Mouse (Mus musculus) heart, embryonic 14.5 days (tissue): Measurements from ENCODE around the gene Cuedc2. TPM values are rescaled to one million over a fixed set of nuclear protein-coding genes. Genes with fewer than 3 reads are reported as not detected.
A peak's percentile ranks its signal among the peaks of the same experiment; 100 is the strongest.

ENCODE experiments used
- ATAC-seq: fragments of 200-750 bp; cut with Nextera tagmentation; 2 replicates; pipeline ENCODE4 v1.8.0; 2017; ENCODE audit warnings: low read depth, moderate TSS enrichment; ENCODE audit not compliant: insufficient number of reproducible peaks, insufficient read depth, low FRiP score
- H3K27ac ChIP-seq, 2 experiments: fragments of 200-500 bp in 1 of 2; fragments of 300-500 bp in 1 of 2; sonication (generic) in 1 of 2; replicated peaks in 1 of 2; 2 replicates each; pipeline ENCODE4 v1.5.1; 2012 to 2014; ENCODE audit warnings: low read depth in 2 of 2, low read length in 2 of 2, control low read depth in 1 of 2, mild to moderate bottlenecking in 1 of 2, mixed read lengths in 1 of 2; ENCODE audit not compliant: control insufficient read depth in 1 of 2, insufficient read depth in 1 of 2
- H3K27me3 ChIP-seq: fragments of 300-500 bp; sonication (generic); 2 replicates; pipeline ENCODE4 v1.6.1; 2014; ENCODE audit warnings: mild to moderate bottlenecking, low read length, control low read depth; ENCODE audit not compliant: control insufficient read depth, insufficient read depth
- H3K36me3 ChIP-seq: fragments of 300-500 bp; sonication (generic); 2 replicates; pipeline ENCODE4 v1.6.1; 2014; ENCODE audit warnings: mild to moderate bottlenecking, control low read depth, low read length, mixed read lengths; ENCODE audit not compliant: control insufficient read depth, insufficient read depth
- H3K4me1 ChIP-seq, 2 experiments: fragments of 200-500 bp in 1 of 2; fragments of 300-500 bp in 1 of 2; sonication (generic) in 1 of 2; 2 replicates each; pipeline ENCODE4 v1.6.1; 2012 to 2014; ENCODE audit warnings: low read length in 2 of 2, control low read depth in 1 of 2, mixed read lengths in 1 of 2; ENCODE audit not compliant: control insufficient read depth in 2 of 2, insufficient read depth in 2 of 2
- H3K4me2 ChIP-seq: fragments of 300-500 bp; sonication (generic); 2 replicates; pipeline ENCODE4 v1.6.1; 2014; ENCODE audit warnings: mild to moderate bottlenecking, low read length
- H3K4me3 ChIP-seq, 2 experiments: fragments of 200-500 bp in 1 of 2; fragments of 300-500 bp in 1 of 2; sonication (generic) in 1 of 2; 2 replicates each; pipeline ENCODE4 v1.5.1; 2012 to 2014; ENCODE audit warnings: low read length in 2 of 2, mild to moderate bottlenecking in 2 of 2, control low read depth in 1 of 2, low read depth in 1 of 2, moderate library complexity in 1 of 2; ENCODE audit not compliant: control insufficient read depth in 1 of 2, insufficient read depth in 1 of 2
- H3K9ac ChIP-seq: fragments of 300-500 bp; sonication (generic); 2 replicates; pipeline ENCODE4 v1.6.1; 2014; ENCODE audit warnings: mild to moderate bottlenecking, low read length
- H3K9me3 ChIP-seq: fragments of 300-500 bp; sonication (generic); 2 replicates; pipeline ENCODE4 v1.6.1; 2016; ENCODE audit warnings: low read length, control low read depth; ENCODE audit not compliant: control insufficient read depth
- WGBS: fragments of 180-500 bp; shearing (Covaris S2); extraction: QIAGEN DNeasy Blood & Tissue Kit; methylation state at CpG from one replicate; pipeline ENCODE4 v1.1.7; 2014; 5-methylcytosine and 5-hydroxymethylcytosine counted together
- polyA plus RNA-seq: library from polyadenylated mRNA; unstranded; fragments of >200 nt; fragmentation: Nextera tagmentation; extraction: Ambion mirVana; gene quantifications from 2 replicates; pipeline ENCODE4 v1.2.1, GENCODE M21; 2014

Cuedc2 gene
- polyA plus RNA-seq, 1 experiment from 2014 or later: 125 TPM

DNA sequence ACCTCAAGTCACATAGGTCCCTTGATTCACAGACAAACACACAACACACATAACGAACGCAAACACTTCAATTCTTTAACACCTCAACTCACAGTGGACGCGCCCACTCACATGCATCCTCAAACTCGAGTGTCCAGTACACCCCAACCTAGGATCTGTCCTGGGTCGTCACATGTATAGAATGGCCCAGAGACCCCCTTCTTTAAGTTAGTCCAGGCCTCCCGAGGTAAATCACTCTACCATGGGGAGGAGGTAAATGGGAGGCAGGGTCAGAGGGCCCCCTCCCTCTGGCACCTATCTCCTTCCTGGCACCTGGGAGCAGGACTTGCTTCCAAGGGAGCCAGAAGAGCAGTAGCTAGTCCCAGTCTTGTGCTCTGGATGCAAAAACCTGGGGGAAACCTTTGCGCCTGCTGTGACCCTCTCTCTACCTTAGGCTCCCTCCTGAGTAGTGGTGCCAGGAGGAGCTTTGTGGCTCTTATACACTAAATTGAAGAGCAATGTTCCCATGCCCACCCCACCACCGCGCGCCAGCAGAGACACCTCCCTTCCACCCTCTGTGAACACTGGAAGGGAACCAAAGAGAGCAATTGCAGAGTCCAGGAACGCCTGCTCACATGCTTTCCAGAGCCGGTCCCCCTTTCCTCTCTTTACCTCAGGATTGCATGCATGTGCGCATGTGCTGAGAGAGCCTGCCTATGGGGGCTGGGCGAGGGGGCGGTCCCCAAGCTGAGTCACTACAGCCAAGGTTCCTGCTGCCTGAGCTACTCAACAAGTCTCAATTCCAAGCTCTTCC is 19.7 kb downstream of the Cuedc2 start:
- WGBS: 12% methylated on average over 16 of the region's 16 CpGs
- H3K4me1 ChIP-seq: peaks cover 15 to 34% of the 10 kb centered on the region in 2 experiments
- H3K36me3 ChIP-seq: no peaks in the 10 kb centered on the region
- H3K4me2 ChIP-seq: peak overlapping the region; percentile 81
- H3K27ac ChIP-seq: no peak overlapping the region
- H3K9me3 ChIP-seq: no peaks in the 10 kb centered on the region
- no peak for ATAC-seq
- peak overlapping the region in 1 of 2 experiments; percentile 52; a peak in 1 of 4 replicates for H3K4me3 ChIP-seq
- H3K9ac ChIP-seq: no peak overlapping the region
- H3K27me3 ChIP-seq: peaks cover 94% of the 10 kb centered on the region

DNA sequence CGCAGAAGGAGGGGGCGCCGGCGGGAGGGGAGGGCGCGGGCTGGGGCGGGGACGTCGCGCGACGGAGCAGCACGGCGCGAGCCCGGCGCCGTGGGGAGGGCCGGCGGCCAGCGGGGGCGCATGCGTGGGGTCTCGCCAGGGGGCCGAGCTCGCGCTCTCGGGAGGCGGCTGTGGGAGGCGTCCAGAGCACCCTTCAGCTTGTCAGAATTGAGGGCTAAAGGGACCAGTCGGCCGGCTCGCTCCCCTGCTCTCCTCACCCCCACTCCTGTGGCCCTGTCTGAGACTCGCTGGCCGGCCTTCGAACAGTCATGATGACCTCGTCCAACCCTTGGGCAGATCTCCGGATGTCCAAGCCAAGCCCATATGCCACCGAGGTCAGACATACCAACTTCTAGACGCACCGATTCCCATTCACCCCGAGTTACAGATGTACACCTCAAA is 20.5 kb downstream of the Cuedc2 start:
- H3K27ac ChIP-seq: no peak overlapping the region
- peak overlapping the region; percentile 68 for H3K9ac ChIP-seq
- ATAC-seq: no peak
- 2% methylated on average over 29 of the region's 42 CpGs for whole genome bisulfite sequencing
- H3K4me3 ChIP-seq: peak overlapping the region; percentile 43 to 52
- H3K9me3 ChIP-seq: no peaks in the 10 kb centered on the region
- H3K4me2 ChIP-seq: peak overlapping the region; percentile 81
- peaks cover 93% of the 10 kb centered on the region for H3K27me3 ChIP-seq
- peaks cover 15 to 34% of the 10 kb centered on the region in 2 experiments for H3K4me1 ChIP-seq
- H3K36me3 ChIP-seq: no peaks in the 10 kb centered on the region

DNA sequence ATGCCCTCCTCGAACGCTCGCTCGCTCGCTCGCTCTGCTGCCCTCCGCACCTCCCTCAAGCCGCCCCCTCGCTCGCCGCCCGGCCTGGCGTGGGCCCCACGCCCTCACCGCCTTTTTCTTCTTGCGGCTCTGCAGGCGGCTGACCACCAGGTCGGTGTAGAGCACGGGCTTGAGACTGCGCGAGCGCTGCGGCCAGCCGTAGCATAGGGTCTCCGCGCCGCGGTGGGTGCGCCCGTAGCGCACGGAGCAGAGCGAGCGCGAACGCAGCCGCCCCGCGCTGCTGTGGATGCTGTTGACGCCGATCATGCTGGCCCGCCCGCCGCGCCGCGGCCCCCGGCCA is 21.0 kb downstream of the Cuedc2 start:
- H3K9me3 ChIP-seq: no peaks in the 10 kb centered on the region
- H3K27me3 ChIP-seq: peaks cover 90% of the 10 kb centered on the region
- WGBS: 1% methylated on average over 48 of the region's 48 CpGs
- H3K4me3 ChIP-seq: peak overlapping the region; percentile 43 to 52
- H3K4me2 ChIP-seq: peak overlapping the region; percentile 81
- ATAC-seq: no peak
- peaks cover 15 to 34% of the 10 kb centered on the region in 2 experiments for H3K4me1 ChIP-seq
- no peak overlapping the region for H3K27ac ChIP-seq
- peak overlapping the region; percentile 68 for H3K9ac ChIP-seq
- H3K36me3 ChIP-seq: 0 out of 2 replicates have a peak, but pooled peaks cover under 1% of the 10 kb centered on the region

DNA sequence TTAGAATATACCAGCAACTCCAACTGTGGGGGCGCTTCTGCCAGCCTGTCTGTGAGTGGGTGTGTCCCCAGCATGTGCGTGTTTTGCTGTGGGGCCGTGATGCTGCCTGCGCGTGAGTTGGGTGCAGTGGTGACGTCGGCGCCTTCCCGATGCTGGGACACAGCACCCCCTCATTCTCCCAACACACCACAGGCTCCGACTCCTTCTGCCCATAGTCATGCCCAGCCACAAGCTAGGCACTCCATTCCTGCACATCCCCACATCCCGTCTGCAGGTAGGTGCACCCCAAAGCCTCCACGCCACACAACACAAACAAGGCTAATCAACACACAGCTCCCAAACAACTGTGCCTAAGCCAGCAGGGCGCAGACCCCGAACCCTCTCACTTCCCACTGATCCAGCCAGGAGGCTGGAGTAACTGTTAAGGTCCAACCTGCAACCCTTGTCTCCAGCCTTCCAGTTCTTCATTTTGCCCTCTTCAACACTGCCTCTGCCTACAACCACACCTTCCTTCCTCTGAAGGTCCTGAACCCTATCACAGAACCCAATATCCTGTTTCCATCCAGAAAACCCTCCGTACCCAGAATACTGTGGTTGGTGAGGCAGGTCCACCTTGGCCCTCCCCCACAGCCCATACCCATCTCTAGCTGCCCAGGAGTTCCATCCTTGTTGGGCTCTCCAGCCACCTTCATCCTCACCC is 21.5 kb downstream of the Cuedc2 start:
- WGBS: 29% methylated on average over 15 of the region's 15 CpGs
- H3K27me3 ChIP-seq: peaks cover 85% of the 10 kb centered on the region
- H3K9ac ChIP-seq: peak overlapping the region; percentile 68
- H3K4me2 ChIP-seq: peak overlapping the region; percentile 81
- no peak overlapping the region for H3K27ac ChIP-seq
- H3K4me1 ChIP-seq: peaks cover 15 to 34% of the 10 kb centered on the region in 2 experiments
- peaks cover 5% of the 10 kb centered on the region; the same call in 1 of the 2 replicates for H3K36me3 ChIP-seq
- no peak for ATAC-seq
- H3K9me3 ChIP-seq: no peaks in the 10 kb centered on the region
- H3K4me3 ChIP-seq: peak overlapping the region; percentile 43 to 52

DNA sequence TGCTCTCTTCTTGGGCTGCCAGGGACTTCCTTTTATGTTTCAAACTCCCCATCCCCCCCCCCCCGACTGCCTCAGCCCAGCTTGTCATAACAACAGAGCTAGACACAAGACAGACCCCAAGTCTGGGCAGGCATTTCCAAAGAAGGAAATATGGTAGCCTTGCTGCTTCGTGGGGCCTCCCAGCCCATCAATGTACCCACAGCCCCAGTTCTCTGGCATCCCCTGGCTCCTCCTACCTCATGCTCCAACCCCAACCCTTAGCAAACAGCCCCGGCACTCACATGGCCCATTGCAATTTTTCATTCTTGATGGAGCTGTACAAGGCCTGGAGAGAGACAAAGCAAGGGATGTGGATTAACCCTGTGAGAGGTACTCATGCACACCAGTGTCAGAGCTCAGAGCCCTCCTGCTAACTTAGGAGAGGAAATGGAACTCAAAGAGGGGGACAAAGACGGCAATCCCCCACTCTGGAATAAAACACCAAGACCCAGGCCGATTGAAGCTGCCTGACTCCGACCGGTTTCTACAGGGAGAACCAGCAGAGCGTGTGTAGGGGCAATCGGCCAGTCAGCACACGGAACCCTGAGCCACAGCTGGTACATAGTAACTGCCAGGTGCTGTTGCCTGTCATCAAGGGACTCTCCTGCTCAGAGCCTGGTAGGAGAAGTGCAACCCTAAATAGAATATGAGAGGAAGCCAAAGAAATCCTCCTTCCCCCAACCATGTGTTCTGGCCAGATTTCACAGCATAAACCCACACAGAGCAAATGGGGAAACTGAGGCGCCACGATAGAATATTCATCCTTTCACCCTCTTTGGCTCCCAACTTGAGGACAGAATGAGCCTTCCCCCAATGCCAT is 22.5 kb downstream of the Cuedc2 start:
- Histone ChIP-seq H3K4me2 (peak overlapping the region; percentile 81), H3K9ac (no peak overlapping the region), H3K36me3 (peaks cover 16% of the 10 kb centered on the region), H3K4me3 (peak overlapping the region in 1 of 2 experiments; percentile 52; a peak in 1 of 4 replicates), H3K4me1 (peaks cover 15 to 34% of the 10 kb centered on the region in 2 experiments), H3K9me3 (no peaks in the 10 kb centered on the region), H3K27ac (peak overlapping the region in 1 of 2 experiments; percentile 36; a peak in 1 of 4 replicates), H3K27me3 (peaks cover 75% of the 10 kb centered on the region)
- ATAC-seq: no peak
- WGBS: 42% methylated on average over 12 of the region's 12 CpGs

DNA sequence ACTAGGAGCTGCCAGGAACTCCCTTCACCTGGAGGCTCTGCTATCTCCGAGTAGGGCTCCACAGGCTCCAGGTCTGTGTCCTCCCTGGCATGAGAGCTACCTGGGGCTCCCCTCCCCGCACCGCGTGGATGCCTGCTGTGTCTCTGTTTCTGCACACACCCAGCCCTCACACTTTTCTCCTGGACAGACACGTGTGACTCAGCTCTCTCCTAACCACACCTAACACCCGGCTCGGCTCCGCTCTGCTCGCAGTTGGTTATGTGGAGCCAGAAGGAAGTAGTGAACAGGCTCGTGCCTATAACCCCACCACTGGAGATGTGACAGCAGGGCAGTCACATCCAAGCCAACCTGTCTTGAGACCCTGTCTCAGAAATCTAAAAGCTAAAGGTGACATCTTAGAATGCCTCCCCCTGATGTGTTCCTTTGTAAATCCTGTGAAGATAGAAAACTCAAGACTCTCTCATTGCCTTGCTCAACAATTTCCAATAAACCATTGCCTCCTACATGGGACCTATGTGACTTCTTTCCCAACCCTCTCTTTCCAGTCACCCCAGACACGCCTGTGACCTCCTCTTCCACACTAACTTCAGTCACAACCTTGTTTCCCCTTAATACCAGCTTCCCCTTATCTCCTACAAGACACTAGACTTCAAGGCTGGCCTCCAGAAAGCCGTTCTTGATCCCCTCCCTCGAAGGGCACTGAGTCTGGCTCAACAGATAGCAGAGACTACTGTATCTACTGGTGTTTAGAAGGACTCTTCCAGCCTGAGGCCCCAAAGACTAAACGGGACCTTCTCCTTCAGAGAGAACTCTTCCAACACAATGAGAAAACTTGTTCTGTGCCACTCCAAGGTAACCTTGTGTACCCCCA is 23.4 kb downstream of the Cuedc2 start:
- Histone ChIP-seq H3K27ac (0 out of 4 replicates have a peak overlapping the region, but pooled peaks of 1 of the 2 experiments have one; percentile 8), H3K4me1 (peaks cover 15 to 34% of the 10 kb centered on the region in 2 experiments), H3K9ac (no peak overlapping the region), H3K27me3 (peaks cover 66% of the 10 kb centered on the region), H3K9me3 (no peaks in the 10 kb centered on the region), H3K36me3 (peaks cover 24% of the 10 kb centered on the region), H3K4me3 (no peak overlapping the region), H3K4me2 (no peak overlapping the region)
- ATAC-seq: no peak
- 25% methylated on average over 14 of the region's 14 CpGs for WGBS
